Comparison of ENCODE assay signal across 8 mouse cellular contexts in genomic region chr8:105693648-105694047, GRCm38 (mm10). TPM values are rescaled to one million over a fixed set of nuclear protein-coding genes. Genes with fewer than 3 reads are reported as not detected.
DNase-seq lines count a peak whose midpoint lies in the region; ATAC-seq lines count a peak whose summit lies in the region.

No protein-coding gene starts in this region.

- no peak for ATAC-seq in embryonic facial prominence, embryonic 12.5 days (ENCODE audit: insufficient number of reproducible peaks, insufficient read depth, low FRiP score, low TSS enrichment)
- ATAC-seq in heart, embryonic 14.5 days (ENCODE audit: insufficient number of reproducible peaks, insufficient read depth, low FRiP score, low read depth): no peak
- ATAC-seq in liver, embryonic 12.5 days: peak; percentile 60
- ATAC-seq in neural tube, embryonic 12.5 days (ENCODE audit: low FRiP score, low read depth): peak; percentile 46
- ATAC-seq in granulocyte monocyte progenitor cell, adult 5-6 weeks (replicated peaks; ENCODE audit: poor library complexity, severe bottlenecking): no peak

- peak overlapping the region; percentile 94 for H3K4me2 ChIP-seq in embryonic facial prominence, embryonic 12.5 days (replicated peaks)
- peak overlapping the region; percentile 93 for H3K4me2 ChIP-seq in heart, embryonic 14.5 days (ENCODE audit: low read length)
- H3K4me2 ChIP-seq in liver, embryonic 12.5 days: peak overlapping the region; percentile 85
- H3K4me2 ChIP-seq in neural tube, embryonic 12.5 days (replicated peaks): peak overlapping the region; percentile 82

- H3K4me1 ChIP-seq in embryonic facial prominence, embryonic 12.5 days: peaks cover 10% of the 10 kb centered on the region
- H3K4me1 ChIP-seq in heart, embryonic 14.5 days (ENCODE audit: control insufficient read depth in 2 of 2, insufficient read depth in 2 of 2, low read length in 2 of 2): peaks cover 5% of the 10 kb centered on the region in 2 experiments; a peak in 2 of 4 replicates
- H3K4me1 ChIP-seq in liver, embryonic 12.5 days: peaks cover 26% of the 10 kb centered on the region
- peaks cover 16% of the 10 kb centered on the region for H3K4me1 ChIP-seq in neural tube, embryonic 12.5 days

- peaks cover 21% of the 10 kb centered on the region for H3K36me3 ChIP-seq in embryonic facial prominence, embryonic 12.5 days
- H3K36me3 ChIP-seq in heart, embryonic 14.5 days (ENCODE audit: control insufficient read depth, insufficient read depth, low read length): peaks cover 21% of the 10 kb centered on the region
- H3K36me3 ChIP-seq in liver, embryonic 12.5 days: peaks cover 23% of the 10 kb centered on the region
- H3K36me3 ChIP-seq in neural tube, embryonic 12.5 days: peaks cover 36% of the 10 kb centered on the region

- DNase-seq in ES-CJ7 (ENCODE audit: low read depth, low spot score): peak; percentile 71
- peak; percentile 46 to 72 for DNase-seq in adrenal gland, postnatal 4 days (ENCODE audit: low spot score in 2 of 2)
- DNase-seq in kidney, postnatal 10 days: peak; percentile 88

- H3K27ac ChIP-seq in embryonic facial prominence, embryonic 12.5 days: no peak overlapping the region
- H3K27ac ChIP-seq in heart, embryonic 14.5 days (replicated peaks in 1 of 2; ENCODE audit: control insufficient read depth in 1 of 2, insufficient read depth in 1 of 2, low read depth in 2 of 2, low read length in 2 of 2): no peak overlapping the region
- H3K27ac ChIP-seq in liver, embryonic 12.5 days: no peak overlapping the region
- H3K27ac ChIP-seq in neural tube, embryonic 12.5 days: peak overlapping the region; percentile 72

- H3K9me3 ChIP-seq in embryonic facial prominence, embryonic 12.5 days: peaks cover 7% of the 10 kb centered on the region; the same call in 1 of the 2 replicates
- H3K9me3 ChIP-seq in heart, embryonic 14.5 days (ENCODE audit: control insufficient read depth, low read length): peaks cover 4% of the 10 kb centered on the region; the same call in 1 of the 2 replicates
- H3K9me3 ChIP-seq in liver, embryonic 12.5 days (replicated peaks): no peaks in the 10 kb centered on the region
- H3K9me3 ChIP-seq in neural tube, embryonic 12.5 days: no peaks in the 10 kb centered on the region; the same call in 1 of the 2 replicates

- peaks cover 12% of the 10 kb centered on the region for H3K27me3 ChIP-seq in embryonic facial prominence, embryonic 12.5 days
- H3K27me3 ChIP-seq in heart, embryonic 14.5 days (ENCODE audit: control insufficient read depth, insufficient read depth, low read length): peaks cover 19% of the 10 kb centered on the region
- peaks cover 24% of the 10 kb centered on the region for H3K27me3 ChIP-seq in liver, embryonic 12.5 days (replicated peaks)
- no peaks in the 10 kb centered on the region; the same call in 1 of the 2 replicates for H3K27me3 ChIP-seq in neural tube, embryonic 12.5 days (replicated peaks)

- WGBS in embryonic facial prominence, embryonic 12.5 days: 2% methylated on average over 30 of the region's 30 CpGs
- WGBS in heart, embryonic 14.5 days: 5% methylated on average over 30 of the region's 30 CpGs
- 6% methylated on average over 28 of the region's 30 CpGs for WGBS in liver, embryonic 12.5 days (ENCODE audit: insufficient replicate concordance)
- 4% methylated on average over 30 of the region's 30 CpGs for WGBS in neural tube, embryonic 12.5 days

- peak overlapping the region; percentile 41 for H3K4me3 ChIP-seq in embryonic facial prominence, embryonic 12.5 days
- H3K4me3 ChIP-seq in heart, embryonic 14.5 days (ENCODE audit: control insufficient read depth in 1 of 2, insufficient read depth in 1 of 2, low read depth in 1 of 2, low read length in 2 of 2): peak overlapping the region; percentile 45 to 46
- peak overlapping the region; percentile 49 for H3K4me3 ChIP-seq in liver, embryonic 12.5 days
- peak overlapping the region; percentile 54 for H3K4me3 ChIP-seq in neural tube, embryonic 12.5 days

- H3K9ac ChIP-seq in embryonic facial prominence, embryonic 12.5 days: peak overlapping the region; percentile 54
- H3K9ac ChIP-seq in heart, embryonic 14.5 days (ENCODE audit: low read length): peak overlapping the region; percentile 34; the same call in 1 of the 2 replicates
- peak overlapping the region; percentile 37; the same call in 1 of the 2 replicates for H3K9ac ChIP-seq in liver, embryonic 12.5 days
- peak overlapping the region; percentile 70 for H3K9ac ChIP-seq in neural tube, embryonic 12.5 days

RNA-seq across cellular contexts. Expression of gene Acd, which starts 7.3 kb away (rescaled TPM):
- total RNA-seq in adrenal gland, postnatal 4 days (2021): 10 to 100 TPM; 32.2 to 36.0 TPM
- 73.6 and 78.2 TPM in 2 replicates for polyA plus RNA-seq in embryonic facial prominence, embryonic 12.5 days (2016; fragmentation: Nextera tagmentation; extraction: Ambion mirVana)
- 39.7 and 41.7 TPM in 2 replicates for polyA plus RNA-seq in heart, embryonic 14.5 days (2014; fragmentation: Nextera tagmentation; extraction: Ambion mirVana)
- 32.3 and 34.1 TPM in 2 replicates for polyA plus RNA-seq in liver, embryonic 12.5 days (2016; fragmentation: Nextera tagmentation; extraction: Ambion mirVana)
- polyA plus RNA-seq in neural tube, embryonic 12.5 days (2016; fragmentation: Nextera tagmentation; extraction: Ambion mirVana): 84.1 and 90.7 TPM in 2 replicates
- total RNA-seq in granulocyte monocyte progenitor cell, adult 5-6 weeks (2014; fragmentation: Nextera tagmentation): 52.2 and 56.5 TPM in 2 replicates
- total RNA-seq in granulocyte monocyte progenitor cell, adult 5-6 weeks (2017): 22.4 and 33.3 TPM in 2 replicates

RNA-seq across cellular contexts. Expression of gene Pard6a, which starts 7.3 kb away (rescaled TPM):
- 10 to 100 TPM; 10.8 TPM for total RNA-seq in adrenal gland, postnatal 4 days (2021)
- 18.2 and 19.1 TPM in 2 replicates for polyA plus RNA-seq in embryonic facial prominence, embryonic 12.5 days (2016; fragmentation: Nextera tagmentation; extraction: Ambion mirVana)
- polyA plus RNA-seq in heart, embryonic 14.5 days (2014; fragmentation: Nextera tagmentation; extraction: Ambion mirVana): 12.9 and 17.3 TPM in 2 replicates
- 9.2 and 10.8 TPM in 2 replicates for polyA plus RNA-seq in liver, embryonic 12.5 days (2016; fragmentation: Nextera tagmentation; extraction: Ambion mirVana)
- polyA plus RNA-seq in neural tube, embryonic 12.5 days (2016; fragmentation: Nextera tagmentation; extraction: Ambion mirVana): 31.9 and 38.5 TPM in 2 replicates
- total RNA-seq in granulocyte monocyte progenitor cell, adult 5-6 weeks (2014; fragmentation: Nextera tagmentation): 7.0 and 13.9 TPM in 2 replicates
- 5.9 and 13.3 TPM in 2 replicates for total RNA-seq in granulocyte monocyte progenitor cell, adult 5-6 weeks (2017)

RNA-seq across cellular contexts. Expression of gene Carmil2, which starts 7.6 kb away (rescaled TPM):
- total RNA-seq in adrenal gland, postnatal 4 days (2021): 1 to 10 TPM; 4.5 to 4.9 TPM
- 2.8 and 3.2 TPM in 2 replicates for polyA plus RNA-seq in embryonic facial prominence, embryonic 12.5 days (2016; fragmentation: Nextera tagmentation; extraction: Ambion mirVana)
- 0.36 and 0.41 TPM in 2 replicates for polyA plus RNA-seq in heart, embryonic 14.5 days (2014; fragmentation: Nextera tagmentation; extraction: Ambion mirVana)
- polyA plus RNA-seq in liver, embryonic 12.5 days (2016; fragmentation: Nextera tagmentation; extraction: Ambion mirVana): 0.86 TPM in 2 replicates
- polyA plus RNA-seq in neural tube, embryonic 12.5 days (2016; fragmentation: Nextera tagmentation; extraction: Ambion mirVana): 12.4 and 13.8 TPM in 2 replicates
- 3.4 and 6.3 TPM in 2 replicates for total RNA-seq in granulocyte monocyte progenitor cell, adult 5-6 weeks (2014; fragmentation: Nextera tagmentation)
- 0.86 and 2.1 TPM in 2 replicates for total RNA-seq in granulocyte monocyte progenitor cell, adult 5-6 weeks (2017)

RNA-seq across cellular contexts. Expression of gene 4933405L10Rik, which starts 13.8 kb away (rescaled TPM):
- not detected for total RNA-seq in adrenal gland, postnatal 4 days (2021)
- polyA plus RNA-seq in embryonic facial prominence, embryonic 12.5 days (2016; fragmentation: Nextera tagmentation; extraction: Ambion mirVana): 0.14 TPM in 1 of 2 replicates, not detected in the other
- not detected in 2 replicates for polyA plus RNA-seq in heart, embryonic 14.5 days (2014; fragmentation: Nextera tagmentation; extraction: Ambion mirVana)
- 0.23 TPM in 1 of 2 replicates, not detected in the other for polyA plus RNA-seq in liver, embryonic 12.5 days (2016; fragmentation: Nextera tagmentation; extraction: Ambion mirVana)
- polyA plus RNA-seq in neural tube, embryonic 12.5 days (2016; fragmentation: Nextera tagmentation; extraction: Ambion mirVana): not detected in 2 replicates
- not detected in 2 replicates for total RNA-seq in granulocyte monocyte progenitor cell, adult 5-6 weeks (2014; fragmentation: Nextera tagmentation)
- total RNA-seq in granulocyte monocyte progenitor cell, adult 5-6 weeks (2017): not detected in 2 replicates

RNA-seq across cellular contexts. Expression of gene Enkd1, which starts 14.4 kb away (rescaled TPM):
- total RNA-seq in adrenal gland, postnatal 4 days (2021): 10 to 100 TPM in 1 of 2 experiments, 1 to 10 TPM in 1; 9.8 to 11.7 TPM
- 35.7 and 37.0 TPM in 2 replicates for polyA plus RNA-seq in embryonic facial prominence, embryonic 12.5 days (2016; fragmentation: Nextera tagmentation; extraction: Ambion mirVana)
- polyA plus RNA-seq in heart, embryonic 14.5 days (2014; fragmentation: Nextera tagmentation; extraction: Ambion mirVana): 9.3 and 10.1 TPM in 2 replicates
- polyA plus RNA-seq in liver, embryonic 12.5 days (2016; fragmentation: Nextera tagmentation; extraction: Ambion mirVana): 11.2 and 12.4 TPM in 2 replicates
- polyA plus RNA-seq in neural tube, embryonic 12.5 days (2016; fragmentation: Nextera tagmentation; extraction: Ambion mirVana): 19.4 and 20.3 TPM in 2 replicates
- 20.0 and 35.2 TPM in 2 replicates for total RNA-seq in granulocyte monocyte progenitor cell, adult 5-6 weeks (2014; fragmentation: Nextera tagmentation)
- 14.5 and 16.2 TPM in 2 replicates for total RNA-seq in granulocyte monocyte progenitor cell, adult 5-6 weeks (2017)

Comparison
In these comparisons a context has a peak if more than half of its experiments do, and no peak if none do; other contexts are left out.
1. ATAC-seq: peak in liver, embryonic 12.5 days (single experiment) and neural tube, embryonic 12.5 days (single experiment); none in embryonic facial prominence, embryonic 12.5 days (single experiment), heart, embryonic 14.5 days (single experiment) and granulocyte monocyte progenitor cell, adult 5-6 weeks (single experiment).
2. Peak in every context shown above with its lines, with median percentiles within 50 percentile points of each other: DNase-seq, H3K4me2 ChIP-seq, H3K4me3 ChIP-seq and H3K9ac ChIP-seq.